Mouse (Mus musculus) G1E (cell line): ENCODE measurements around the gene Oxsr1.

Experiments
- CTCF ChIP-seq: IDR thresholded peaks from 2 replicates; pipeline ENCODE4 v1.5.1; 2012; ENCODE audit warnings: low read depth, low read length, inconsistent platforms, mixed read lengths
- GATA2 ChIP-seq: IDR thresholded peaks from 2 replicates; pipeline ENCODE4 v1.6.1; 2012; ENCODE audit warnings: low read depth, low read length, inconsistent platforms, borderline replicate concordance

GRCm38 (mm10) chr9:119260825-119261224 is 61.4 kb downstream of the Oxsr1 start:
- TF ChIP-seq CTCF, result no peak
- no peak for TF ChIP-seq GATA2
